Mouse (Mus musculus) B cell, adult 67 days (primary cell): ENCODE results near the gene Chml. TPM values are rescaled to one million over a fixed set of nuclear protein-coding genes. Genes with fewer than 3 reads are reported as not detected.

Source experiments
- total RNA-seq, 2 experiments: library from RNA; stranded (reverse); gene quantifications; 4 replicates each; pipeline ENCODE4 v1.2.4; 2023

Chml gene
- 1 to 10 TPM; 9.3 to 9.8 TPM for total RNA-seq

GRCm38 (mm10) chr1:175692246-175692996, at the start of gene Chml, which contains the start of gene Opn3:
Gene Chml (minus strand): TSS chr1:175692901.
Gene Opn3 (minus strand): TSS chr1:175692776.

GRCm38 (mm10) chr1:175698293-175698692, 5.6 kb upstream of the Chml start, which contains the start of gene Wdr64:
Gene Wdr64 (plus strand): TSS chr1:175698593.

Other genes with a start within 250 kb of the Chml start
- gene Rgs7, start 200.4 kb downstream of the Chml start, total RNA-seq: under 1 TPM in 1 of 2 experiments, not detected in 1; 0.42 TPM
- gene Kmo, start 72.5 kb downstream of the Chml start, total RNA-seq: 100 to 1,000 TPM; 116 to 135 TPM
- gene Fh1, start 67.3 kb downstream of the Chml start, total RNA-seq: 10 to 100 TPM; 60.1 to 72.4 TPM
- gene Opn3, start 125 bp downstream of the Chml start, total RNA-seq: 1 to 10 TPM; 2.4 to 3.2 TPM
- not detected for gene Wdr64, start 5.7 kb upstream of the Chml start, total RNA-seq
- gene Exo1, start 187.7 kb upstream of the Chml start, total RNA-seq: 1 to 10 TPM; 5.0 TPM
- gene Gm38100, start 227.4 kb upstream of the Chml start, total RNA-seq: not detected